In the genomic region with DNA sequence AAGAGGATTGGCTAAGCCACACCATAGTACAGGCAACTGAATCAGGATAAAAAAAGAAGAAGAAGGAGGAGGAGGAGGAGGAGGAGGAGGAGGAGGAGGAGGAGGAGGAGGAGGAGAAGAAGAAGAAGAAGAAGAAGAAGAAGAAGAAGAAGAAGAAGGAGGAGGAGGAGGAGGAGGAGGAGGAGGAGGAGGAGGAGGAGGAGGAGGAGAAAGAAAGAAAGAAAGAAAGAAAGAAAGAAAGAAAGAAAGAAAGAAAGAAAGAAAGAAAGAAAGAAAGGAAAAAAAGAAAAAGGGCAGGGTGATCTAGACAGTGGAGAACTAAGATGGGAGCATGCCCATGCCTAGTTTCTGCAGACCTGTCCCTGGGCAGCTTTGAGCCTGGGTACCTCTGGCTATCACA, we compare ENCODE assay signal across 8 mouse cellular contexts. TPM values are rescaled to one million over a fixed set of nuclear protein-coding genes. Genes with fewer than 3 reads are reported as not detected.
DNase-seq lines count a peak whose midpoint lies in the region; ATAC-seq lines count a peak whose summit lies in the region.
"Not testable (repeated sequence)": the region's sequence is repeated elsewhere in the genome, so short reads cannot be mapped to it uniquely, and the experiment has no call there.

Gene Fbln2 (plus strand): TSS at position 301 of the 400 bp plus-strand sequence.

- intact Hi-C loops in gastrocnemius, postnatal 36 days (cut with DNase I); heart, postnatal 25 days (cut with DNase I): not testable (repeated sequence)

- not testable (repeated sequence) for DNase-seq in adrenal gland, postnatal 10 days; gastrocnemius, postnatal 36 days; heart, postnatal 25 days (ENCODE audit: low spot score)

- H3K9ac ChIP-seq in kidney, embryonic 14.5 days (ENCODE audit: low read depth, low read length): peak within 1 kb of the TSS; percentile 57
- peak within 1 kb of the TSS; percentile 50 for H3K9ac ChIP-seq in limb, embryonic 15.5 days
- H3K9ac ChIP-seq in midbrain, embryonic 12.5 days (replicated peaks): peak within 1 kb of the TSS; percentile 31; the same call in 1 of the 2 replicates
- H3K9ac ChIP-seq in stomach, embryonic 15.5 days: peak within 1 kb of the TSS; percentile 29; the same call in 1 of the 2 replicates

- H3K9me3 ChIP-seq in erythroblast, embryonic 14.5 days (ENCODE audit: control insufficient read depth, low read length); kidney, embryonic 14.5 days (ENCODE audit: control insufficient read depth, low read length); limb, embryonic 15.5 days; midbrain, embryonic 12.5 days; stomach, embryonic 15.5 days: not testable (repeated sequence)

- peaks cover 36% of the 10 kb centered on the region for H3K27me3 ChIP-seq in erythroblast, embryonic 14.5 days (ENCODE audit: control insufficient read depth)
- H3K27me3 ChIP-seq in kidney, embryonic 14.5 days (ENCODE audit: control insufficient read depth, insufficient read depth, low read length); limb, embryonic 15.5 days; stomach, embryonic 15.5 days (replicated peaks): not testable (repeated sequence)
- peaks cover 32% of the 10 kb centered on the region for H3K27me3 ChIP-seq in midbrain, embryonic 12.5 days

- H3K4me1 ChIP-seq in erythroblast, embryonic 14.5 days (ENCODE audit: control insufficient read depth); stomach, embryonic 15.5 days: not testable (repeated sequence)
- H3K4me1 ChIP-seq in kidney, embryonic 14.5 days (ENCODE audit: control insufficient read depth, insufficient read depth, low read length): peaks cover 20% of the 10 kb centered on the region; the same call in 1 of the 2 replicates
- H3K4me1 ChIP-seq in limb, embryonic 15.5 days: peaks cover 74% of the 10 kb centered on the region
- H3K4me1 ChIP-seq in midbrain, embryonic 12.5 days: peaks cover 20% of the 10 kb centered on the region

- peak within 1 kb of the TSS; percentile 10 for H3K4me3 ChIP-seq in erythroblast, embryonic 14.5 days (replicated peaks)
- H3K4me3 ChIP-seq in kidney, embryonic 14.5 days (ENCODE audit: low read length): peak within 1 kb of the TSS; percentile 41
- peak within 1 kb of the TSS; percentile 55 for H3K4me3 ChIP-seq in limb, embryonic 15.5 days
- H3K4me3 ChIP-seq in midbrain, embryonic 12.5 days: peak within 1 kb of the TSS; percentile 32
- H3K4me3 ChIP-seq in stomach, embryonic 15.5 days (replicated peaks): peak within 1 kb of the TSS; percentile 37

- H3K27ac ChIP-seq in kidney, embryonic 14.5 days (ENCODE audit: low read depth, low read length); midbrain, embryonic 12.5 days (replicated peaks); stomach, embryonic 15.5 days: not testable (repeated sequence)
- peak within 1 kb of the TSS; percentile 84 for H3K27ac ChIP-seq in limb, embryonic 15.5 days

- peak; percentile 36 for ATAC-seq in kidney, embryonic 14.5 days (ENCODE audit: low FRiP score, low TSS enrichment)
- peak; percentile 9; the same call in 1 of the 2 replicates for ATAC-seq in limb, embryonic 15.5 days (ENCODE audit: insufficient number of reproducible peaks, low FRiP score, low TSS enrichment, low read depth)
- not testable (repeated sequence) for ATAC-seq in midbrain, embryonic 12.5 days (ENCODE audit: low FRiP score, low read depth); stomach, embryonic 15.5 days (ENCODE audit: insufficient read depth, low FRiP score, low read depth)

- peak within 1 kb of the TSS; percentile 67 for H3K4me2 ChIP-seq in kidney, embryonic 14.5 days (replicated peaks; ENCODE audit: low read depth, low read length)
- H3K4me2 ChIP-seq in limb, embryonic 15.5 days: peak within 1 kb of the TSS; percentile 67
- H3K4me2 ChIP-seq in midbrain, embryonic 12.5 days (replicated peaks): peak within 1 kb of the TSS; percentile 52
- H3K4me2 ChIP-seq in stomach, embryonic 15.5 days: peak within 1 kb of the TSS; percentile 63

- H3K36me3 ChIP-seq in erythroblast, embryonic 14.5 days (ENCODE audit: control insufficient read depth); kidney, embryonic 14.5 days (ENCODE audit: control insufficient read depth, insufficient read depth, low read length); midbrain, embryonic 12.5 days; stomach, embryonic 15.5 days: not testable (repeated sequence)
- H3K36me3 ChIP-seq in limb, embryonic 15.5 days: peaks cover 11% of the 10 kb centered on the region; the same call in 1 of the 2 replicates

RNA-seq across cellular contexts. Expression of gene Fbln2, which starts in this region (rescaled TPM):
- 10 to 100 TPM; 59.6 to 62.1 TPM for total RNA-seq in adrenal gland, postnatal 10 days (2021)
- polyA plus RNA-seq in erythroblast, embryonic 14.5 days (2012): 0.07 TPM in 1 of 2 replicates, not detected in the other
- 10 to 100 TPM; 42.5 to 50.6 TPM for total RNA-seq in gastrocnemius, postnatal 36 days (2021)
- total RNA-seq in heart, postnatal 25 days (2021): 10 to 100 TPM; 71.8 to 76.3 TPM
- 16.4 and 22.1 TPM in 2 replicates for polyA plus RNA-seq in kidney, embryonic 14.5 days (2014; fragmentation: Nextera tagmentation; extraction: Ambion mirVana)
- 297 and 305 TPM in 2 replicates for polyA plus RNA-seq in limb, embryonic 15.5 days (2015; fragmentation: Nextera tagmentation; extraction: Ambion mirVana)
- polyA plus RNA-seq in midbrain, embryonic 12.5 days (2016; fragmentation: Nextera tagmentation; extraction: Ambion mirVana): 41.7 and 66.6 TPM in 2 replicates
- 51.7 and 58.1 TPM in 2 replicates for polyA plus RNA-seq in stomach, embryonic 15.5 days (2015; fragmentation: Nextera tagmentation; extraction: Ambion mirVana)

Comparison
In these comparisons a context has a peak if more than half of its experiments do, and no peak if none do; other contexts are left out.
1. RNA of gene Fbln2 (polyA plus RNA-seq): 297 to 305 TPM in limb, embryonic 15.5 days, 41.7 to 66.6 TPM in midbrain, embryonic 12.5 days, 51.7 to 58.1 TPM in stomach, embryonic 15.5 days and 16.4 to 22.1 TPM in kidney, embryonic 14.5 days; 0.07 TPM in erythroblast, embryonic 14.5 days; every median in the first group is over 10 times any median in the second.
2. Peak in every context shown above with its lines, with median percentiles within 50 percentile points of each other: H3K4me3 ChIP-seq, H3K4me2 ChIP-seq and H3K9ac ChIP-seq.